Comparison of ENCODE assay signal across 14 mouse cellular contexts in the genomic region with DNA sequence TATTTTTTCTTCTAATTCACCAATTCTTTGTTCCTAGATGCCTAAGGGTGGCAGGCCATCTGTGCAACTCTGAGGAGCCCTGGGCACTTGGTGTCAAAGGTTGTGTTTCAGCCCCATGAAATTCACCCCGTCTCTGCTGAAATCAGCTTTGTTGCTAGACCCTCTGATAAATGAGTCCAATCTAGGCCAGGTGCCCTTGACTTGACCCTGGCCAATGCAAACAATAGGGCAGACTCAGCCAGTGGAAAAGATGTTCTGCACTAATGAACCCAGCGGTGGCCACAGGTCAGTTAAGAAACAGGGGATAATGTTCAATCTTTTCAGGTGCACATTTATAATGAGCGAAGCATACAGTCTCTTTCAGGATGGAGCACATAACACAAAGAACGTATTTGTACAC.
A peak's percentile ranks its signal among the peaks of the same experiment; 100 is the strongest.
DNase-seq lines count a peak whose midpoint lies in the region; ATAC-seq lines count a peak whose summit lies in the region.
"Had no signal": no experiment of that assay in that cellular context is flagged by ENCODE, and none has a peak within 500 bp of the region (broad histone marks: within the 10 kb centered on the region; RNA-seq: fewer than 3 reads in every experiment).

No protein-coding gene starts in this region.

- H3K27me3 ChIP-seq in midbrain, embryonic 10.5 days (ENCODE audit: low read depth, poor library complexity, severe bottlenecking): no peaks in the 10 kb centered on the region
- no peaks in the 10 kb centered on the region for H3K27me3 ChIP-seq in midbrain, embryonic 16.5 days (ENCODE audit: control insufficient read depth, insufficient read depth, low read depth, low read length)
- H3K27me3 ChIP-seq in hindbrain, embryonic 12.5 days: no peaks in the 10 kb centered on the region
- no peaks in the 10 kb centered on the region for H3K27me3 ChIP-seq in midbrain, embryonic 15.5 days (replicated peaks)
- H3K27me3 ChIP-seq: liver, embryonic 13.5 days; megakaryocyte, embryonic 14.5 days; Patski had no signal

- H3K9me3 ChIP-seq in midbrain, embryonic 10.5 days (replicated peaks): no peaks in the 10 kb centered on the region
- no peaks in the 10 kb centered on the region for H3K9me3 ChIP-seq in midbrain, embryonic 16.5 days (replicated peaks; ENCODE audit: control insufficient read depth, low read length, poor library complexity, severe bottlenecking)
- H3K9me3 ChIP-seq in hindbrain, embryonic 12.5 days (replicated peaks): no peaks in the 10 kb centered on the region
- H3K9me3 ChIP-seq in midbrain, embryonic 15.5 days: no peaks in the 10 kb centered on the region
- H3K9me3 ChIP-seq: liver, embryonic 13.5 days; megakaryocyte, embryonic 14.5 days had no signal

- ATAC-seq in midbrain, embryonic 16.5 days: no peak
- peak; percentile 79 for ATAC-seq in hindbrain, embryonic 12.5 days (ENCODE audit: low FRiP score)
- ATAC-seq in midbrain, embryonic 15.5 days (replicated peaks): 0 out of 2 replicates have a peak, but pooled peaks have one; percentile 45
- ATAC-seq: Patski had no signal

- H3K9ac ChIP-seq in midbrain, embryonic 16.5 days (ENCODE audit: low read depth, low read length): no peak overlapping the region
- H3K9ac ChIP-seq in hindbrain, embryonic 12.5 days: no peak overlapping the region
- H3K9ac ChIP-seq in midbrain, embryonic 15.5 days: no peak overlapping the region
- H3K9ac ChIP-seq: liver, embryonic 13.5 days had no signal

- H3K4me2 ChIP-seq in midbrain, embryonic 16.5 days (ENCODE audit: low read length): no peak overlapping the region
- no peak overlapping the region for H3K4me2 ChIP-seq in hindbrain, embryonic 12.5 days (replicated peaks)
- H3K4me2 ChIP-seq in midbrain, embryonic 15.5 days: no peak overlapping the region
- H3K4me2 ChIP-seq: liver, embryonic 13.5 days had no signal

- peak; percentile 39 for DNase-seq in midbrain, embryonic 10.5 days (ENCODE audit: low spot score)
- no peak for DNase-seq in thymus, postnatal 10 days (ENCODE audit: low spot score in 2 of 2)
- DNase-seq in layer of hippocampus, adult 18-20 months (ENCODE audit: low spot score in 2 of 2): no peak
- no peak for DNase-seq in gastrocnemius, postnatal 4 days (ENCODE audit: low spot score in 2 of 2)
- DNase-seq: adrenal gland, postnatal 25 days; cerebellum, adult 2 months; gastrocnemius, postnatal 25 days; kidney, postnatal 25 days; liver, embryonic 13.5 days had no signal

- 31% methylated on average over 4 of the region's 4 CpGs for WGBS in midbrain, embryonic 10.5 days
- 13% methylated on average over 4 of the region's 4 CpGs for WGBS in midbrain, embryonic 16.5 days
- 13% methylated on average over 4 of the region's 4 CpGs for WGBS in hindbrain, embryonic 12.5 days
- WGBS in midbrain, embryonic 15.5 days: 18% methylated on average over 4 of the region's 4 CpGs

- H3K36me3 ChIP-seq in midbrain, embryonic 10.5 days: no peaks in the 10 kb centered on the region
- no peaks in the 10 kb centered on the region for H3K36me3 ChIP-seq in midbrain, embryonic 16.5 days (ENCODE audit: control insufficient read depth, insufficient read depth, low read length)
- no peaks in the 10 kb centered on the region for H3K36me3 ChIP-seq in hindbrain, embryonic 12.5 days
- H3K36me3 ChIP-seq in midbrain, embryonic 15.5 days (replicated peaks): no peaks in the 10 kb centered on the region
- H3K36me3 ChIP-seq: liver, embryonic 13.5 days had no signal

- peaks cover 19% of the 10 kb centered on the region for H3K4me1 ChIP-seq in midbrain, embryonic 10.5 days
- no peaks in the 10 kb centered on the region for H3K4me1 ChIP-seq in midbrain, embryonic 16.5 days (ENCODE audit: control insufficient read depth, insufficient read depth, low read length)
- H3K4me1 ChIP-seq in hindbrain, embryonic 12.5 days: peaks cover 5% of the 10 kb centered on the region; the same call in 1 of the 2 replicates
- H3K4me1 ChIP-seq in midbrain, embryonic 15.5 days: no peaks in the 10 kb centered on the region
- H3K4me1 ChIP-seq: liver, embryonic 13.5 days; megakaryocyte, embryonic 14.5 days had no signal

- 0 out of 2 replicates have a peak overlapping the region, but pooled peaks have one; percentile 50 for H3K27ac ChIP-seq in midbrain, embryonic 10.5 days (replicated peaks)
- H3K27ac ChIP-seq in midbrain, embryonic 16.5 days (ENCODE audit: low read length): no peak overlapping the region
- peak overlapping the region; percentile 52; the same call in 1 of the 2 replicates for H3K27ac ChIP-seq in hindbrain, embryonic 12.5 days
- no peak overlapping the region for H3K27ac ChIP-seq in midbrain, embryonic 15.5 days
- H3K27ac ChIP-seq: liver, embryonic 13.5 days had no signal

- no peak overlapping the region for H3K4me3 ChIP-seq in midbrain, embryonic 10.5 days
- H3K4me3 ChIP-seq in midbrain, embryonic 16.5 days (ENCODE audit: low read depth, low read length): no peak overlapping the region
- H3K4me3 ChIP-seq in hindbrain, embryonic 12.5 days: no peak overlapping the region
- H3K4me3 ChIP-seq in midbrain, embryonic 15.5 days: no peak overlapping the region
- H3K4me3 ChIP-seq: liver, embryonic 13.5 days; megakaryocyte, embryonic 14.5 days had no signal

Comparison
In these comparisons a context has a peak if more than half of its experiments do, and no peak if none do; other contexts are left out.
1. H3K27ac ChIP-seq: peak in midbrain, embryonic 10.5 days (single experiment) and hindbrain, embryonic 12.5 days (single experiment); none in midbrain, embryonic 16.5 days (single experiment) and midbrain, embryonic 15.5 days (single experiment).